Mouse (Mus musculus): ENCODE results near the gene Iqce. TPM values are rescaled to one million over a fixed set of nuclear protein-coding genes. Genes with fewer than 3 reads are reported as not detected.

Iqce gene
- total and polyA plus RNA-seq, 3 experiments, result 2.2 to 11.2 (median 5.3) TPM

GRCm38 (mm10) chr5:140723822-140724221 lies 21.6 kb upstream of the Iqce start, which contains the start of gene Amz1:
TSS of gene Amz1 (plus strand) at chr5:140724127.
- Histone ChIP-seq H3K4me3 (replicated peaks in 1 of 3; ENCODE audit: low read depth in 2 of 3, low read length in 2 of 3, poor library complexity in 1 of 3) (no peak within 1 kb of the TSS), H3K79me2 (replicated peaks; ENCODE audit: control insufficient read depth, extremely low read depth, insufficient read depth, poor library complexity, severe bottlenecking) (no peaks in the 10 kb centered on the region), H3K4me1 (ENCODE audit: control insufficient read depth in 1 of 2, insufficient read depth in 2 of 2) (no peaks in the 10 kb centered on the region), H3K27me3 (replicated peaks) (peaks cover 1% of the 10 kb centered on the region), H3K4me2 (ENCODE audit: insufficient read depth, low read depth, poor library complexity, severe bottlenecking) (no peak within 1 kb of the TSS), H3K9me3 (replicated peaks; ENCODE audit: low read length) (no peaks in the 10 kb centered on the region), H3K27ac (ENCODE audit: insufficient read depth, low read depth) (no peak within 1 kb of the TSS), H3K9ac (ENCODE audit: insufficient read depth, low read depth) (no peak within 1 kb of the TSS), H3K36me3 (replicated peaks in 1 of 2; ENCODE audit: control insufficient read depth in 1 of 2, insufficient read depth in 1 of 2, low read length in 1 of 2) (peaks cover 5 to 15% of the 10 kb centered on the region in 2 experiments)
- no peak for DNase-seq (ENCODE audit: extremely low read depth)
- dilution Hi-C loops (cut with MboI; ENCODE audit: extremely low pct_ligation_motif_present, extremely low pct_unique_long_range_greater_than_20kb, low sequenced_read_pairs) (no loop called here), in situ Hi-C loops (cut with MboI; ENCODE audit: low pct_ligation_motif_present, low pct_unique_long_range_greater_than_20kb, low sequenced_read_pairs) (no loop called here)
- TF ChIP-seq NELFE (IDR thresholded peaks at IDR 0.05; ENCODE audit: low read depth, low read length) (no peak), CHD1 (IDR thresholded peaks at IDR 0.05; ENCODE audit: low read depth, low read length) (no peak), UBTF (IDR thresholded peaks at IDR 0.05; ENCODE audit: low read depth, low read length) (no peak), JUN (IDR thresholded peaks at IDR 0.05; ENCODE audit: insufficient read depth, low read depth, low read length) (no peak), TBP (conservative IDR thresholded peaks at IDR 0.05; ENCODE audit: low read depth, low read length) (no peak)

- H3K79me2 ChIP-seq (replicated peaks; ENCODE audit: control insufficient read depth, extremely low read depth, insufficient read depth, poor library complexity, severe bottlenecking), result no peaks in the 10 kb centered on the region
- H3K9ac ChIP-seq (ENCODE audit: insufficient read depth, low read depth), result no peak overlapping the region
- TF ChIP-seq USF1 (IDR thresholded peaks at IDR 0.05; ENCODE audit: low read depth, low read length) (no peak), ETS1 (conservative IDR thresholded peaks at IDR 0.05; ENCODE audit: low read depth, low read length) (no peak), SMC3 (IDR thresholded peaks at IDR 0.05; ENCODE audit: low read depth, low read length) (no peak), JUN (IDR thresholded peaks at IDR 0.05; ENCODE audit: insufficient read depth, low read depth, low read length) (no peak), CHD2 (IDR thresholded peaks at IDR 0.05; ENCODE audit: low read length) (no peak), RAD21 (IDR thresholded peaks at IDR 0.05; ENCODE audit: low read depth, low read length) (no peak), ZMIZ1 (IDR thresholded peaks at IDR 0.05; ENCODE audit: low read depth, low read length) (no peak), RCOR1 (conservative IDR thresholded peaks at IDR 0.05; ENCODE audit: low read depth, low read length) (no peak), MEF2A (IDR thresholded peaks at IDR 0.05; ENCODE audit: borderline replicate concordance, low read depth, low read length) (no peak), E2F4 (IDR thresholded peaks at IDR 0.05; ENCODE audit: insufficient replicate concordance, low read depth, low read length) (no peak), EP300 (IDR thresholded peaks at IDR 0.05; ENCODE audit: low read length) (no peak), MAZ (IDR thresholded peaks at IDR 0.05; ENCODE audit: low read depth, low read length) (no peak), HCFC1 (IDR thresholded peaks at IDR 0.05; ENCODE audit: low read depth, low read length) (no peak), TCF12 (IDR thresholded peaks at IDR 0.05; ENCODE audit: low read depth, low read length) (no peak)
- dilution Hi-C loops (cut with MboI; ENCODE audit: extremely low pct_ligation_motif_present, extremely low pct_unique_long_range_greater_than_20kb, low sequenced_read_pairs) (no loop called here), in situ Hi-C loops (cut with MboI; ENCODE audit: low pct_ligation_motif_present, low pct_unique_long_range_greater_than_20kb, low sequenced_read_pairs) (no loop called here)
- no peaks in the 10 kb centered on the region for H3K4me1 ChIP-seq (ENCODE audit: control insufficient read depth in 1 of 2, insufficient read depth in 2 of 2)
- no peak overlapping the region for H3K27ac ChIP-seq (ENCODE audit: insufficient read depth, low read depth)
- no peaks in the 10 kb centered on the region for H3K9me3 ChIP-seq (replicated peaks; ENCODE audit: low read length)
- H3K27me3 ChIP-seq (replicated peaks), result peaks cover 1% of the 10 kb centered on the region
- H3K4me3 ChIP-seq (replicated peaks in 1 of 3; ENCODE audit: low read depth in 2 of 3, low read length in 2 of 3, poor library complexity in 1 of 3), result no peak overlapping the region
- DNase-seq (ENCODE audit: extremely low read depth), result no peak
- peaks cover 21 to 32% of the 10 kb centered on the region in 2 experiments for H3K36me3 ChIP-seq (replicated peaks in 1 of 2; ENCODE audit: control insufficient read depth in 1 of 2, insufficient read depth in 1 of 2, low read length in 1 of 2)
- no peak overlapping the region for H3K4me2 ChIP-seq (ENCODE audit: insufficient read depth, low read depth, poor library complexity, severe bottlenecking)
Observed at GRCm38 (mm10) chr5:140722121-140722520, 19.9 kb upstream of the Iqce start.
